Mouse (Mus musculus) midbrain, postnatal 0 days (tissue): Measurements from ENCODE around the gene Klhl8. TPM values are rescaled to one million over a fixed set of nuclear protein-coding genes. Genes with fewer than 3 reads are reported as not detected.
A peak's percentile ranks its signal among the peaks of the same experiment; 100 is the strongest.

ENCODE experiments used
- ATAC-seq: fragments of 200-750 bp; cut with Nextera tagmentation; 2 replicates; pipeline ENCODE4 v1.8.0; 2017; ENCODE audit warnings: moderate number of reproducible peaks, mild to moderate bottlenecking, moderate TSS enrichment, moderate library complexity; ENCODE audit not compliant: low FRiP score
- DNase-seq: peaks from one replicate; pipeline ENCODE4 v3.0.0-alpha.2; 2015; ENCODE audit warnings: low spot score
- H3K27ac ChIP-seq: fragments of 300-500 bp; sonication (generic); 2 replicates; pipeline ENCODE4 v1.5.1; 2014; ENCODE audit warnings: low read depth, mild to moderate bottlenecking, low read length, mixed read lengths
- H3K27me3 ChIP-seq: fragments of 300-500 bp; sonication (generic); 2 replicates; pipeline ENCODE4 v1.6.1; 2014; ENCODE audit warnings: low read length, control low read depth, mixed read lengths; ENCODE audit not compliant: insufficient read depth
- H3K36me3 ChIP-seq: fragments of 300-500 bp; sonication (generic); 2 replicates; pipeline ENCODE4 v1.6.1; 2014; ENCODE audit warnings: low read length, control low read depth, mixed read lengths; ENCODE audit not compliant: insufficient read depth
- H3K4me1 ChIP-seq: fragments of 300-500 bp; sonication (generic); 2 replicates; pipeline ENCODE4 v1.6.1; 2014; ENCODE audit warnings: mild to moderate bottlenecking, control low read depth, antibody characterized with exemption, low read length, mixed read lengths; ENCODE audit not compliant: insufficient read depth
- H3K4me2 ChIP-seq: fragments of 300-500 bp; sonication (generic); 2 replicates; pipeline ENCODE4 v1.6.1; 2014; ENCODE audit warnings: low read depth, mild to moderate bottlenecking, low read length, mixed read lengths; ENCODE audit not compliant: poor library complexity, severe bottlenecking
- H3K4me3 ChIP-seq: fragments of 300-500 bp; sonication (generic); 2 replicates; pipeline ENCODE4 v1.5.1; 2014; ENCODE audit warnings: low read depth, mild to moderate bottlenecking, low read length, moderate library complexity
- H3K9ac ChIP-seq: fragments of 300-500 bp; sonication (generic); replicated peaks from 2 replicates; pipeline ENCODE4 v1.6.1; 2014; ENCODE audit warnings: mild to moderate bottlenecking, low read length, moderate library complexity, mixed read lengths; ENCODE audit not compliant: poor library complexity, severe bottlenecking
- H3K9me3 ChIP-seq: fragments of 300-500 bp; sonication (generic); 2 replicates; pipeline ENCODE4 v1.6.1; 2016; ENCODE audit warnings: low read length, control low read depth
- CTCF ChIP-seq: IDR thresholded peaks from 2 replicates; pipeline ENCODE4 v1.5.1; 2016; ENCODE audit warnings: antibody characterized with exemption, mild to moderate bottlenecking
- WGBS: fragments of 180-500 bp; shearing (Covaris S2); extraction: QIAGEN DNeasy Blood & Tissue Kit; methylation state at CpG from one replicate; pipeline ENCODE4 v1.1.7; 2014; 5-methylcytosine and 5-hydroxymethylcytosine counted together
- polyA plus RNA-seq: library from polyadenylated mRNA; unstranded; fragments of >200 nt; fragmentation: Nextera tagmentation; extraction: Ambion mirVana; gene quantifications from 2 replicates; pipeline ENCODE4 v1.2.1, GENCODE M21; 2015
- total RNA-seq: library from RNA; depleted of rRNA; stranded (reverse); fragments of >200 nt; gene quantifications from 2 replicates; pipeline ENCODE4 v1.2.3, GENCODE M21; 2014

The Klhl8 gene
- total and polyA plus RNA-seq, 2 experiments from 2014 or later: 39.5 to 44.6 TPM

DNA sequence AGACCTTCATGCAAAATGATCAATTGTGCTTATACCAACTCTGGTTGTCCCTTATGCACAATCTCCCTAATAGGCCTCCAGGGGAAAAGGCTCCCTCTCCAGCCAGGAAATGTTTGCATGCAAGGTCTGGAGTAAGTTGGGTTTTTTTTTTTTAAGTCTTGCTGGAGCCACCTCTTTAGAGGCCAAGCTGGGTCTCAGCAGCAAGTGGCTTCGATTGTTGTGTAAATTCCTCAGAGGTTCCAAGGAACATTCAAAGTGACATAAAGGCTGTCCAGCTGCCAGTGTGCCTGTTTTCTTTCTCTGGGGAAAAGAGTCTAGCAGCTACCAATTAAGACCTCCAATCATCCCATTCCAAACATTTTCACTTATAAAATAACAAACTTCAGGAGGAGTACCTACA is 12.7 kb downstream of the Klhl8 start:
- TF ChIP-seq CTCF: no peak
- H3K36me3 ChIP-seq: no peaks in the 10 kb centered on the region
- no peaks in the 10 kb centered on the region for H3K4me1 ChIP-seq
- 0% methylated on average over 1 of the region's 1 CpGs for WGBS
- no peak overlapping the region for H3K4me2 ChIP-seq
- no peaks in the 10 kb centered on the region for H3K27me3 ChIP-seq
- no peak overlapping the region for H3K27ac ChIP-seq
- no peak overlapping the region for H3K9ac ChIP-seq
- ATAC-seq (no peak), DNase-seq (no peak)
- no peaks in the 10 kb centered on the region for H3K9me3 ChIP-seq
- no peak overlapping the region for H3K4me3 ChIP-seq

DNA sequence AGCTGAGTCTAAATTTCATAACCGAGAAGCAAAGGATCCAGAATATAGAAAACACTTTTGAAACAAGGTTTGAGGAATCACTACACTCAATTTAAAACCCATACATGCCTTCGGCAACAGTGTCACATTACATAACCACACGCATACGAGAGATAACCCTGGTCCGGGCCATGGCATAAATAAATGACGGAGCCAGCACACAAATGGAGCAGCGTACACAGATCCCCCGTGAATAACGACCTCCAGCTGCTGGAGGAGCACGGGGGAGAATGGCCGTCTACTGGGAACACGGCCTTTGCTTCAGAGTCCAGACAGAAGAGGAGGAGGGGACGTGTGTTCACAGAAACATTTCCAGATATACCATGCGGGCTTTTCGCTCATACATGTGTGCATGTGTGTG is 21.3 kb downstream of the Klhl8 start:
- ATAC-seq: no peak
- 65% methylated on average over 15 of the region's 15 CpGs for WGBS
- Histone ChIP-seq H3K36me3 (peaks cover 10% of the 10 kb centered on the region), H3K9me3 (no peaks in the 10 kb centered on the region), H3K9ac (no peak overlapping the region), H3K27ac (no peak overlapping the region), H3K4me3 (no peak overlapping the region), H3K4me1 (no peaks in the 10 kb centered on the region), H3K27me3 (no peaks in the 10 kb centered on the region), H3K4me2 (no peak overlapping the region)
- TF ChIP-seq CTCF: no peak
- DNase-seq: no peak

GRCm38 (mm10) chr5:103863759-103864158 is 47.3 kb downstream of the Klhl8 start:
- H3K4me1 ChIP-seq: no peaks in the 10 kb centered on the region
- H3K9ac ChIP-seq: no peak overlapping the region
- no peaks in the 10 kb centered on the region for H3K27me3 ChIP-seq
- no peak for TF ChIP-seq CTCF
- no peak overlapping the region for H3K4me3 ChIP-seq
- DNase-seq (no peak), ATAC-seq (no peak)
- no peak overlapping the region for H3K27ac ChIP-seq
- WGBS: 94% methylated on average over 4 of the region's 4 CpGs
- no peaks in the 10 kb centered on the region for H3K9me3 ChIP-seq
- peaks cover 42% of the 10 kb centered on the region for H3K36me3 ChIP-seq
- H3K4me2 ChIP-seq: no peak overlapping the region

DNA sequence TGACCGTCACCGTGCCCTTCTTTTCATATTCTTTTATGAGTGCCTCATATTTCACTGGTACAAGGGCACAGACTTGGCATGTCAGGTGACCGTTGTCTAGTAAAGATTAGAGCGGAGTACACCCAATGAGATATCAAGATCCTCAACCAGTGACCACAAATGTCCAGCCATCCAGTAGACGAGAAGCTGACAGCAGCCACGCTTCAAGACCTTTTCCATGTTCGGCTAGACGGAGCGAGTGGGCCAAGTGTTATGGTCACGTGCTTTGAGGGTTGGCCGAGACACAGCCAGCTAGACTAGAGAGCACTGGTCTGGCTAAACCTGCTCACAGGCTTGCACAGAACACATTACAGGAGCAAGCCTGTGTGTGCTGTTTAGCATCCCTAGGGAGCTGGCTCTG is 50.4 kb downstream of the Klhl8 start:
- Histone ChIP-seq H3K36me3 (peaks cover 23% of the 10 kb centered on the region), H3K4me1 (no peaks in the 10 kb centered on the region), H3K4me3 (no peak overlapping the region), H3K9ac (no peak overlapping the region), H3K27me3 (no peaks in the 10 kb centered on the region), H3K27ac (no peak overlapping the region), H3K4me2 (no peak overlapping the region), H3K9me3 (no peaks in the 10 kb centered on the region)
- TF ChIP-seq CTCF: no peak
- no peak for DNase-seq
- no peak for ATAC-seq
- WGBS: 95% methylated on average over 11 of the region's 11 CpGs

DNA sequence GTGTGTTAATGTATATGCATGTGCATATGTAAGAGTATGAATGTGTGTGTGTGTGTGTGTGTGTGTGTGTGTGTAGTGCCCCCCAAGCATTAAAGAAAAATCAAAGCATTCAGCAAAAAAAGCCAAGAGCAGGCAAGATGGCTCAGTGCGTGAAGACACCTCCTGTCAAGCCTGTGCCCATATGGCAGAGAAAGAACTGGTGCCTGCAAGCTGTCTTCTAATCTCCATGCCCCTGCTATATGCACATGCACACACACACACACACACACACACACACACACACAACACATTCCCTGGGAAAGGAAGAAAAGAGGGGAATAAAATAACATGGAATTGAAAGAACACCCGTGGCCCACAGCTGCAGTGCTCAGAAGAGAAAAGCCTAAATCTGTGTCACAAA is 53.9 kb downstream of the Klhl8 start:
- Histone ChIP-seq H3K36me3 (0 out of 2 replicates have a peak, but pooled peaks cover 3% of the 10 kb centered on the region), H3K9me3 (no peaks in the 10 kb centered on the region), H3K4me3 (no peak overlapping the region), H3K4me2 (no peak overlapping the region), H3K27ac (no peak overlapping the region), H3K4me1 (0 out of 2 replicates have a peak, but pooled peaks cover 4% of the 10 kb centered on the region), H3K27me3 (no peaks in the 10 kb centered on the region), H3K9ac (no peak overlapping the region)
- DNase-seq (no peak), ATAC-seq (no peak)
- no peak for TF ChIP-seq CTCF
- WGBS: 73% methylated on average over 2 of the region's 2 CpGs

- 64% methylated on average over 5 of the region's 5 CpGs for WGBS
- Histone ChIP-seq H3K27ac (no peak overlapping the region), H3K27me3 (no peaks in the 10 kb centered on the region), H3K9ac (no peak overlapping the region), H3K4me3 (no peak overlapping the region), H3K9me3 (no peaks in the 10 kb centered on the region), H3K4me1 (0 out of 2 replicates have a peak, but pooled peaks cover 4% of the 10 kb centered on the region), H3K36me3 (0 out of 2 replicates have a peak, but pooled peaks cover 3% of the 10 kb centered on the region), H3K4me2 (no peak overlapping the region)
- ATAC-seq (no peak), DNase-seq (peak; percentile 85)
- TF ChIP-seq CTCF: peak; percentile 83
Observed at GRCm38 (mm10) chr5:103856286-103857009, 54.6 kb downstream of the Klhl8 start.
